Mouse (Mus musculus): ENCODE measurements around the gene Sell.

DNA sequence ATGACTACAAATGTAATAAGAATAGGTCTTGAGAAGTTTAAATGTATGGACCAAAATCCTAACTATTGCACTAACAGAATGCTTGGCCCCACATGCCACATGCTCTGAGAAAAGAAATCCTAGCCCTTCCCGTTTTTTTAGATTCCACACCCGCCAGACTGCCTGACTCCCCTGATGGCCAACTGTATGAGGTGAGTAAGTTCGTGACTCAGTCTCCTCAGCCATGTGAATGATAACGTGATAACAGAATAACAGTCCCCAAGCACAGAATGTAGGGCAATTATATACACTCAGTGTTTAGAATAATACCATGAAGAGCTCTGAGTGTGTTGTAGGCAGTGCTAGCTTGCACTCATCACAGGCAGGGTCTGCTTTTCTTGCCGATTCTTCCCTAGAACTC lies 52.5 kb downstream of the Sell start:
- TF ChIP-seq CTCF (IDR thresholded peaks at IDR 0.05; ENCODE audit: low read depth, low read length) (no peak), POLR2A (IDR thresholded peaks at IDR 0.05; ENCODE audit: insufficient read depth, low read length) (no peak), EP300 (IDR thresholded peaks at IDR 0.05; ENCODE audit: insufficient read depth, low read depth, low read length) (no peak)

All from ES-Bruce4 (cell line).